10 mouse cellular contexts compared by ENCODE assay signal in genomic region chr13:55107694-55108093, GRCm38 (mm10). TPM values are rescaled to one million over a fixed set of nuclear protein-coding genes. Genes with fewer than 3 reads are reported as not detected.
A peak's percentile ranks its signal among the peaks of the same experiment; 100 is the strongest.
DNase-seq lines count a peak whose midpoint lies in the region; ATAC-seq and TF ChIP-seq lines count a peak whose summit lies in the region.
"Had no signal": no experiment of that assay in that cellular context is flagged by ENCODE, and none has a peak within 500 bp of the region (broad histone marks: within the 10 kb centered on the region; RNA-seq: fewer than 3 reads in every experiment).

No protein-coding gene starts in this region.

- H3K4me3 ChIP-seq in lung, adult 2 months (replicated peaks; ENCODE audit: extremely low read depth, low read depth, low read length), result no peak overlapping the region
- H3K4me3 ChIP-seq in heart, embryonic 14.5 days (ENCODE audit: control insufficient read depth in 1 of 2, insufficient read depth in 1 of 2, low read depth in 1 of 2, low read length in 2 of 2), result no peak overlapping the region
- H3K4me3 ChIP-seq in thymus, adult 2 months (ENCODE audit: control insufficient read depth, insufficient read depth, low read length), result no peak overlapping the region

- H3K9me3 ChIP-seq in heart, embryonic 14.5 days (ENCODE audit: control insufficient read depth, low read length), result no peaks in the 10 kb centered on the region

- H3K36me3 ChIP-seq in heart, embryonic 14.5 days (ENCODE audit: control insufficient read depth, insufficient read depth, low read length), result peaks cover 22% of the 10 kb centered on the region
- no peaks in the 10 kb centered on the region; the same call in 1 of the 2 replicates for H3K36me3 ChIP-seq in thymus, adult 2 months (ENCODE audit: control insufficient read depth, insufficient read depth, low read length)

- H3K4me2 ChIP-seq in heart, embryonic 14.5 days (ENCODE audit: low read length), result peak overlapping the region; percentile 80

- no peak for TF ChIP-seq POLR2A in lung, adult 2 months (IDR thresholded peaks at IDR 0.05; ENCODE audit: borderline replicate concordance, extremely low read depth, low read depth, low read length)
- no peak for TF ChIP-seq POLR2A in thymus, adult 2 months (IDR thresholded peaks at IDR 0.05; ENCODE audit: control insufficient read depth, extremely low read depth, insufficient read depth, low read length, poor library complexity)

- peak; percentile 49 for DNase-seq in lung, postnatal 25 days (ENCODE audit: low spot score)
- no peak for DNase-seq in lung, adult 2 months
- DNase-seq in adrenal gland, postnatal 36 days, result peak; percentile 66 to 74
- peak; percentile 35 to 36 for DNase-seq in right cerebral cortex, postnatal 36 days (ENCODE audit: low spot score in 2 of 2)
- DNase-seq in spleen, postnatal 36 days (ENCODE audit: low spot score in 2 of 2), result no peak
- no peak for DNase-seq in thymus, adult 2 months
- DNase-seq: cerebellum, adult 8-10 months had no signal

- no peaks in the 10 kb centered on the region for H3K27me3 ChIP-seq in heart, embryonic 14.5 days (ENCODE audit: control insufficient read depth, insufficient read depth, low read length)
- H3K27me3 ChIP-seq in thymus, adult 2 months (ENCODE audit: control insufficient read depth, insufficient read depth, low read length), result no peaks in the 10 kb centered on the region

- WGBS in lung, adult 2 months, result 64% methylated on average over 8 of the region's 8 CpGs
- 30% methylated on average over 8 of the region's 8 CpGs for WGBS in heart, embryonic 14.5 days
- WGBS in thymus, adult 2 months, result 93% methylated on average over 8 of the region's 8 CpGs

- ATAC-seq in heart, embryonic 14.5 days (ENCODE audit: insufficient number of reproducible peaks, insufficient read depth, low FRiP score, low read depth), result peak; percentile 67

- H3K4me1 ChIP-seq in lung, adult 2 months (ENCODE audit: control insufficient read depth, insufficient read depth, low read length), result peaks cover 7% of the 10 kb centered on the region
- peaks cover 10 to 16% of the 10 kb centered on the region in 2 experiments for H3K4me1 ChIP-seq in heart, embryonic 14.5 days (ENCODE audit: control insufficient read depth in 2 of 2, insufficient read depth in 2 of 2, low read length in 2 of 2)
- peaks cover 14% of the 10 kb centered on the region for H3K4me1 ChIP-seq in thymus, adult 2 months (replicated peaks; ENCODE audit: control insufficient read depth, insufficient read depth, low read length)

- peak overlapping the region; percentile 88 to 94 for H3K27ac ChIP-seq in heart, embryonic 14.5 days (replicated peaks in 1 of 2; ENCODE audit: control insufficient read depth in 1 of 2, insufficient read depth in 1 of 2, low read depth in 2 of 2, low read length in 2 of 2)
- H3K27ac ChIP-seq in thymus, adult 2 months (ENCODE audit: control insufficient read depth, insufficient read depth, low read length), result no peak overlapping the region

- no peak for TF ChIP-seq CTCF in lung, adult 2 months (IDR thresholded peaks at IDR 0.05; ENCODE audit: insufficient read depth, low read length)
- no peak for TF ChIP-seq CTCF in thymus, adult 2 months (IDR thresholded peaks at IDR 0.05; ENCODE audit: borderline replicate concordance, control insufficient read depth, extremely low read depth, insufficient read depth, low read length, poor library complexity)

- 0 out of 2 replicates have a peak overlapping the region, but pooled peaks have one; percentile 2 for H3K9ac ChIP-seq in heart, embryonic 14.5 days (ENCODE audit: low read length)

RNA-seq across cellular contexts. Expression of gene Zfp346, which starts 2.6 kb away (rescaled TPM):
- 18.4 and 20.9 TPM in 2 replicates for polyA plus RNA-seq in lung, adult 2 months (2012; rRNA removed)
- 10 to 100 TPM; 45.8 to 50.9 TPM for total RNA-seq in adrenal gland, postnatal 36 days (2021)
- 22.3 and 22.8 TPM in 2 replicates for polyA plus RNA-seq in heart, embryonic 14.5 days (2014; fragmentation: Nextera tagmentation; extraction: Ambion mirVana)
- polyA plus RNA-seq in thymus, adult 2 months (2012; rRNA removed), result 32.2 and 38.7 TPM in 2 replicates

RNA-seq across cellular contexts. Expression of gene Uimc1, which starts 7.6 kb away (rescaled TPM):
- polyA plus RNA-seq in lung, adult 2 months (2012; rRNA removed), result 4.7 and 7.2 TPM in 2 replicates
- 10 to 100 TPM; 27.1 to 29.4 TPM for total RNA-seq in adrenal gland, postnatal 36 days (2021)
- 19.1 and 19.3 TPM in 2 replicates for polyA plus RNA-seq in heart, embryonic 14.5 days (2014; fragmentation: Nextera tagmentation; extraction: Ambion mirVana)
- 7.8 and 8.7 TPM in 2 replicates for polyA plus RNA-seq in thymus, adult 2 months (2012; rRNA removed)

RNA-seq across cellular contexts. Expression of gene Gm17617, which starts 25.7 kb away (rescaled TPM):
- not detected in 2 replicates for polyA plus RNA-seq in lung, adult 2 months (2012; rRNA removed)
- total RNA-seq in adrenal gland, postnatal 36 days (2021), result not detected
- polyA plus RNA-seq in heart, embryonic 14.5 days (2014; fragmentation: Nextera tagmentation; extraction: Ambion mirVana), result not detected in 2 replicates
- not detected in 2 replicates for polyA plus RNA-seq in thymus, adult 2 months (2012; rRNA removed)
- total RNA-seq: left cerebral cortex, postnatal 36 days had no signal
- polyA plus RNA-seq: intestine, embryonic 14.5 days had no signal

RNA-seq across cellular contexts. Expression of gene Fgfr4, which starts 44.7 kb away (rescaled TPM):
- 63.3 TPM in 2 replicates for polyA plus RNA-seq in lung, adult 2 months (2012; rRNA removed)
- 10 to 100 TPM; 35.9 to 61.1 TPM for total RNA-seq in adrenal gland, postnatal 36 days (2021)
- polyA plus RNA-seq in heart, embryonic 14.5 days (2014; fragmentation: Nextera tagmentation; extraction: Ambion mirVana), result 0.39 and 0.40 TPM in 2 replicates
- 0.50 and 0.63 TPM in 2 replicates for polyA plus RNA-seq in thymus, adult 2 months (2012; rRNA removed)

Comparison
In these comparisons a context has a peak if more than half of its experiments do, and no peak if none do; other contexts are left out.
1. DNase-seq: peak in lung, postnatal 25 days (single experiment), adrenal gland, postnatal 36 days (2 of 2) and right cerebral cortex, postnatal 36 days (2 of 2); none in lung, adult 2 months (single experiment), spleen, postnatal 36 days (0 of 2) and thymus, adult 2 months (single experiment).